Mouse (Mus musculus): ENCODE data around the gene P2rx3.

DNA sequence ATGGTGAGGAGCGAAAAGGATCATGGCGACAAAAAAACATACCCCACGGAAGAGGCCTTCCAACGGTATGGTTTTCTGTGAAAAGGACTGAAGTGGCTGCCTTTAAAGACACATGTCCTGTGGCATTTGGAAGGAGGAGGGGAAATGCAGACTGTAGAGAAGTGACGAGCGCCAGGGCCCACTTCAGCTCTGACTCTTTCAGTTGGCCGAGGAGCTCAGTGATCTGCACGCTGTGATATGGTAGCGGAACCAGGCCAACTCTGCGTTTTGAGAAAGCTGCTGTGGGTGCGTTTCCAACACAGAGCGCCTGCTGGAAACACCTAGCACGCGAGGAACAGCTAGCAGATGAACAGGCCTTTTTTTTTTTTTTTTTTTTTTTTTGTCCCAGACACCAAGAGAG is 24.6 kb downstream of the P2rx3 start:
- no peak for TF ChIP-seq GATA1 (IDR thresholded peaks at IDR 0.05; ENCODE audit: borderline replicate concordance, low read length)
- TF ChIP-seq FLI1 (IDR thresholded peaks at IDR 0.05; ENCODE audit: low read length) = no peak

Measured in megakaryocyte, embryonic 14.5 days (primary cell).